Mouse (Mus musculus) bone marrow, adult 2 months (tissue): ENCODE results near the gene Id4.

ENCODE experiments used
- CTCF ChIP-seq: fragments of 200-500 bp; IDR thresholded peaks from 2 replicates; pipeline ENCODE4 v1.5.1; 2011; ENCODE audit warnings: low read length, control low read depth; ENCODE audit not compliant: control insufficient read depth, insufficient read depth
- POLR2A ChIP-seq: fragments of 200-500 bp; IDR thresholded peaks from 2 replicates; pipeline ENCODE4 v1.6.1; 2011; ENCODE audit warnings: low read depth, mild to moderate bottlenecking, control low read depth, low read length, borderline replicate concordance; ENCODE audit not compliant: control insufficient read depth

- TF ChIP-seq CTCF (no peak), POLR2A (no peak)
Measured at GRCm38 (mm10) chr13:48227136-48227535, 33.9 kb upstream of the Id4 start.
